ENCODE assay signal across 18 mouse cellular contexts in the genomic region with DNA sequence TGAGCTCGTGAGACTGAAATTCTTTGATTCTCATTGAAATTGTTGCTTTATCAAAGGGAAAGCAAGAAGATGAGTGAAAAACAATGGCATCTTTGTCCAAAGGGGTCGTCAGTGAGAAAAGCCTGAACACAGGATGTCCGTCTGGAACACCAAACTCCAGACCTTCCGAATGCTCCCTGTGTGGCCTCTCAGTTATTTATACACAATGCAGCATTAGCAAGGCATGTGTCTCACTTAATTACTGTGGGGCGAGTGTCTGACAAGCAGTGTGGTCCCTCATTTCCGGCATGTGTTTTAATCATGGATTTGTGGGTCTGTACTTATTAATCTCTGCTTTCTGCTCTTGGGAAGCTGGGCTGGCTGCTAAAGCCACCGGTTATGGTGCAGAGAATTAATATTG.
DNase-seq lines count a peak whose midpoint lies in the region; ATAC-seq and TF ChIP-seq lines count a peak whose summit lies in the region.
"Had no signal": no experiment of that assay in that cellular context is flagged by ENCODE, and none has a peak within 500 bp of the region (broad histone marks: within the 10 kb centered on the region; RNA-seq: fewer than 3 reads in every experiment).

No protein-coding gene starts in this region.

- H3K4me2 ChIP-seq in lung, embryonic 16.5 days (ENCODE audit: low read depth, low read length) = no peak overlapping the region
- H3K4me2 ChIP-seq in hindbrain, embryonic 14.5 days (replicated peaks) = no peak overlapping the region
- H3K4me2 ChIP-seq: embryonic facial prominence, embryonic 15.5 days; midbrain, embryonic 12.5 days had no signal

- no peaks in the 10 kb centered on the region for H3K27me3 ChIP-seq in lung, embryonic 16.5 days (ENCODE audit: control insufficient read depth, insufficient read depth, low read depth, low read length)
- H3K27me3 ChIP-seq in hindbrain, embryonic 14.5 days (ENCODE audit: control insufficient read depth, insufficient read depth, low read length) = no peaks in the 10 kb centered on the region
- H3K27me3 ChIP-seq: CH12.LX; embryonic facial prominence, embryonic 15.5 days; midbrain, embryonic 12.5 days had no signal

- DNase-seq in embryo, embryonic 11 days = peak; percentile 22
- DNase-seq in embryo, embryonic 10 days (ENCODE audit: low spot score) = no peak
- DNase-seq in lung, postnatal 25 days (ENCODE audit: low spot score) = no peak
- no peak for DNase-seq in hindbrain, embryonic 14.5 days (ENCODE audit: low spot score)
- DNase-seq in frontal cortex, postnatal 36 days (ENCODE audit: low spot score in 2 of 2) = no peak
- DNase-seq in spleen, adult 18-20 months = no peak
- DNase-seq: adrenal gland, postnatal 36 days; cerebellum, postnatal 14 days; liver; right cerebral cortex, adult 18-20 months; thymus, postnatal 36 days had no signal

- peak; percentile 56; the same call in 1 of the 2 replicates for ATAC-seq in lung, embryonic 16.5 days (ENCODE audit: low read depth)
- no peak for ATAC-seq in hindbrain, embryonic 14.5 days (ENCODE audit: low FRiP score)
- ATAC-seq: inflammation-experienced regulatory T-cells, adult 6 months; lung, postnatal 0 days had no signal

- no peaks in the 10 kb centered on the region for H3K36me3 ChIP-seq in lung, embryonic 16.5 days (ENCODE audit: control insufficient read depth, insufficient read depth, low read length)
- no peaks in the 10 kb centered on the region for H3K36me3 ChIP-seq in hindbrain, embryonic 14.5 days (replicated peaks; ENCODE audit: control insufficient read depth, insufficient read depth)
- H3K36me3 ChIP-seq: embryonic facial prominence, embryonic 15.5 days; midbrain, embryonic 12.5 days had no signal

- H3K4me1 ChIP-seq in lung, embryonic 16.5 days (replicated peaks; ENCODE audit: control insufficient read depth, insufficient read depth, low read length) = peaks cover 6% of the 10 kb centered on the region; the same call in 1 of the 2 replicates
- H3K4me1 ChIP-seq in hindbrain, embryonic 14.5 days (replicated peaks; ENCODE audit: control insufficient read depth, insufficient read depth, low read length) = no peaks in the 10 kb centered on the region
- H3K4me1 ChIP-seq in olfactory bulb, adult 2 months (ENCODE audit: control insufficient read depth, insufficient read depth, low read length) = peaks cover 7% of the 10 kb centered on the region
- H3K4me1 ChIP-seq: midbrain, embryonic 12.5 days had no signal

- no peak overlapping the region for H3K9ac ChIP-seq in lung, embryonic 16.5 days (ENCODE audit: low read length)
- no peak overlapping the region for H3K9ac ChIP-seq in hindbrain, embryonic 14.5 days
- H3K9ac ChIP-seq: embryonic facial prominence, embryonic 15.5 days; midbrain, embryonic 12.5 days had no signal

- TF ChIP-seq POLR2A in olfactory bulb, adult 2 months (IDR thresholded peaks at IDR 0.05; ENCODE audit: insufficient read depth, low read depth, low read length) = no peak

- TF ChIP-seq CTCF in olfactory bulb, adult 2 months (IDR thresholded peaks at IDR 0.05; ENCODE audit: insufficient read depth, low read depth, low read length) = no peak

- no peak overlapping the region for H3K4me3 ChIP-seq in lung, embryonic 16.5 days (ENCODE audit: low read length)
- no peak overlapping the region for H3K4me3 ChIP-seq in hindbrain, embryonic 14.5 days (replicated peaks; ENCODE audit: low read length)
- no peak overlapping the region for H3K4me3 ChIP-seq in olfactory bulb, adult 2 months (ENCODE audit: insufficient read depth, low read depth, low read length)
- H3K4me3 ChIP-seq: embryonic facial prominence, embryonic 15.5 days; midbrain, embryonic 12.5 days had no signal

- H3K9me3 ChIP-seq in lung, embryonic 16.5 days (ENCODE audit: control insufficient read depth, low read length) = no peaks in the 10 kb centered on the region
- no peaks in the 10 kb centered on the region for H3K9me3 ChIP-seq in hindbrain, embryonic 14.5 days (ENCODE audit: control insufficient read depth, low read length)
- H3K9me3 ChIP-seq: embryonic facial prominence, embryonic 15.5 days; midbrain, embryonic 12.5 days had no signal

- WGBS in lung, embryonic 16.5 days = 39% methylated on average over 7 of the region's 7 CpGs
- 36% methylated on average over 7 of the region's 7 CpGs for WGBS in hindbrain, embryonic 14.5 days
- 53% methylated on average over 7 of the region's 7 CpGs for WGBS in olfactory bulb, adult 2 months

- H3K27ac ChIP-seq in lung, embryonic 16.5 days (ENCODE audit: low read length) = no peak overlapping the region
- H3K27ac ChIP-seq in hindbrain, embryonic 14.5 days = 0 out of 2 replicates have a peak overlapping the region, but pooled peaks have one; percentile 18
- peak overlapping the region; percentile 34; the same call in 1 of the 2 replicates for H3K27ac ChIP-seq in olfactory bulb, adult 2 months (ENCODE audit: insufficient read depth, low read depth, low read length)
- H3K27ac ChIP-seq: embryonic facial prominence, embryonic 15.5 days; midbrain, embryonic 12.5 days had no signal
